Mouse (Mus musculus) myocyte (in vitro differentiated cells): ENCODE measurements at regions not wholly inside any gene's neighbourhood (a gene's known extent, or its start where the extent isn't known, plus 50 kb on each side); places are given as distances from the start of the nearest gene placed in this dataset.

ENCODE experiments used
- H3K27me3 ChIP-seq: one replicate; pipeline ENCODE4 v1.6.1; 2011; ENCODE audit not compliant: control insufficient read depth, insufficient read depth, insufficient read length
- H3K36me3 ChIP-seq: one replicate; pipeline ENCODE4 v1.6.1; 2011; ENCODE audit not compliant: control insufficient read depth, insufficient read depth
- H3K4me2 ChIP-seq: one replicate; pipeline ENCODE4 v1.6.1; 2011; ENCODE audit warnings: low read depth, control low read depth
- H3K4me3 ChIP-seq: one replicate; pipeline ENCODE4 v1.5.1; 2011; ENCODE audit warnings: mild to moderate bottlenecking, control low read depth, moderate library complexity
- H3K79me2 ChIP-seq: one replicate; pipeline ENCODE4 v1.6.1; 2011; ENCODE audit not compliant: control insufficient read depth, insufficient read depth
- H3ac ChIP-seq: one replicate; pipeline ENCODE4 v1.6.1; 2011; ENCODE audit not compliant: control insufficient read depth, insufficient read length
- CEBPB ChIP-seq: IDR thresholded peaks from 2 replicates; pipeline ENCODE4 v1.6.1; 2011; ENCODE audit warnings: mild to moderate bottlenecking, moderate library complexity; ENCODE audit not compliant: poor library complexity, insufficient read depth, severe bottlenecking
- E2F4 ChIP-seq: IDR thresholded peaks from one replicate; pipeline ENCODE4 v1.6.1; 2011; ENCODE audit warnings: mild to moderate bottlenecking, control low read depth, moderate library complexity; ENCODE audit not compliant: insufficient read depth
- MAX ChIP-seq: IDR thresholded peaks from one replicate; pipeline ENCODE4 v1.6.1; 2011; ENCODE audit warnings: low read depth, mild to moderate bottlenecking, control low read depth
- MYOD1 ChIP-seq, 3 experiments: IDR thresholded peaks; one replicate each; pipeline ENCODE4 v1.6.1; 2011; ENCODE audit warnings: control low read depth in 2 of 3, low read depth in 2 of 3, mild to moderate bottlenecking in 2 of 3, moderate library complexity in 1 of 3; ENCODE audit not compliant: insufficient read length in 2 of 3, control insufficient read depth in 1 of 3
- MYOG ChIP-seq, 3 experiments: IDR thresholded peaks; one replicate each; pipeline ENCODE4 v1.6.1; 2011; ENCODE audit warnings: control low read depth in 2 of 3, low read depth in 2 of 3, mild to moderate bottlenecking in 2 of 3; ENCODE audit not compliant: insufficient read length in 2 of 3, control insufficient read depth in 1 of 3, insufficient read depth in 1 of 3
- POLR2A ChIP-seq: IDR thresholded peaks from one replicate; pipeline ENCODE4 v1.6.1; 2011; ENCODE audit warnings: low read depth, mild to moderate bottlenecking, control low read depth, moderate library complexity; ENCODE audit not compliant: insufficient read length
- POLR2AphosphoS2 ChIP-seq: IDR thresholded peaks from one replicate; pipeline ENCODE4 v1.6.1; 2011; ENCODE audit warnings: low read depth, control low read depth; ENCODE audit not compliant: insufficient read length
- REST ChIP-seq: IDR thresholded peaks from one replicate; pipeline ENCODE4 v1.6.1; 2011; ENCODE audit warnings: mild to moderate bottlenecking, control low read depth, moderate library complexity; ENCODE audit not compliant: insufficient read depth, insufficient read length
- SRF ChIP-seq: IDR thresholded peaks from one replicate; pipeline ENCODE4 v1.6.1; 2011; ENCODE audit warnings: low read depth; ENCODE audit not compliant: control insufficient read depth, insufficient read length
- TCF12 ChIP-seq: IDR thresholded peaks from one replicate; pipeline ENCODE4 v1.6.1; 2011; ENCODE audit warnings: mild to moderate bottlenecking, control low read depth; ENCODE audit not compliant: poor library complexity, insufficient read depth, severe bottlenecking
- TCF3 ChIP-seq: IDR thresholded peaks from one replicate; pipeline ENCODE4 v1.6.1; 2011; ENCODE audit warnings: low read depth, control low read depth; ENCODE audit not compliant: insufficient read length
- USF1 ChIP-seq: IDR thresholded peaks from one replicate; pipeline ENCODE4 v1.6.1; 2011; ENCODE audit warnings: low read depth, mild to moderate bottlenecking, control low read depth, moderate library complexity

GRCm38 (mm10) chr9:101404034-101404433 lies 152.4 kb upstream of the Ppp2r3a start:
- H3K36me3 ChIP-seq = no peaks in the 10 kb centered on the region
- TF ChIP-seq SRF = no peak
- no peak for TF ChIP-seq POLR2A
- TF ChIP-seq REST = no peak
- no peak for TF ChIP-seq CEBPB
- no peak for TF ChIP-seq TCF3
- no peak for TF ChIP-seq POLR2AphosphoS2
- TF ChIP-seq USF1 = no peak
- TF ChIP-seq MYOD1 (IDR thresholded peaks at IDR 0.05; ENCODE audit: control insufficient read depth in 1 of 3, insufficient read length in 2 of 3, low read depth in 2 of 3) = no peak
- no peak for TF ChIP-seq MYOG (IDR thresholded peaks at IDR 0.05; ENCODE audit: control insufficient read depth in 1 of 3, insufficient read depth in 1 of 3, insufficient read length in 2 of 3, low read depth in 2 of 3)
- TF ChIP-seq MAX = no peak
- TF ChIP-seq E2F4 = no peak
- TF ChIP-seq TCF12 = no peak
- H3K79me2 ChIP-seq = no peaks in the 10 kb centered on the region
- H3K27me3 ChIP-seq = peaks cover 12% of the 10 kb centered on the region
- H3K4me3 ChIP-seq = no peak overlapping the region
- no peak overlapping the region for H3K4me2 ChIP-seq
- no peak overlapping the region for H3ac ChIP-seq

- Histone ChIP-seq H3K4me2 (no peak overlapping the region), H3K36me3 (no peaks in the 10 kb centered on the region), H3K79me2 (no peaks in the 10 kb centered on the region), H3K4me3 (no peak overlapping the region), H3ac (no peak overlapping the region), H3K27me3 (peaks cover 12% of the 10 kb centered on the region)
- TF ChIP-seq REST (no peak), MYOD1 (IDR thresholded peaks at IDR 0.05; ENCODE audit: control insufficient read depth in 1 of 3, insufficient read length in 2 of 3, low read depth in 2 of 3) (no peak), USF1 (no peak), POLR2AphosphoS2 (no peak), TCF3 (no peak), MYOG (IDR thresholded peaks at IDR 0.05; ENCODE audit: control insufficient read depth in 1 of 3, insufficient read depth in 1 of 3, insufficient read length in 2 of 3, low read depth in 2 of 3) (no peak), MAX (no peak), TCF12 (no peak), CEBPB (no peak), E2F4 (no peak), SRF (no peak), POLR2A (no peak)
These were observed 151.1 kb upstream of the Ppp2r3a start for GRCm38 (mm10) chr9:101402544-101403194.

DNA sequence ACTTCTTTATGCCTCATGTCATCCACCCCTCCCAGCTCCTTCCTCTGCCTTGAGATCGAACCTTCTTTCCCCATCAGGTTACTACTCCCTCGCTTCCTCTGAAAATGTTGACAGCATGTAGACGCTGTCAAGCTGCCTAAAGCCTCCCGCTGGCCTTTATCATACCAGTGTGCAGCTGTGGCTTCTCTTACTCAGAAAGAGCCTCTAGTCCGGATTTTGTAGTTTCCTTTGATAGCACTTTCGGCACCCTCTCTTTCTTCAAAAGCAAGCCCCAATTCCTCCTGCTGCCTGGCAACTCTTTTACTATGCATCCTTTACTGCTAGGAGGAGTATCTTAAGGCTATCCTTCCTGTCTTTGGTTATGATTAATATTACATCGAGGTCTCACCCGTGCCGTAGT lies 149.8 kb upstream of the Ppp2r3a start:
- peaks cover 12% of the 10 kb centered on the region for H3K27me3 ChIP-seq
- no peaks in the 10 kb centered on the region for H3K36me3 ChIP-seq
- TF ChIP-seq E2F4 = no peak
- TF ChIP-seq TCF12 = no peak
- TF ChIP-seq USF1 = no peak
- no peak for TF ChIP-seq REST
- TF ChIP-seq CEBPB = no peak
- no peak for TF ChIP-seq POLR2A
- no peak for TF ChIP-seq MAX
- TF ChIP-seq TCF3 = no peak
- TF ChIP-seq SRF = no peak
- TF ChIP-seq MYOD1 (IDR thresholded peaks at IDR 0.05; ENCODE audit: control insufficient read depth in 1 of 3, insufficient read length in 2 of 3, low read depth in 2 of 3) = no peak
- TF ChIP-seq MYOG (IDR thresholded peaks at IDR 0.05; ENCODE audit: control insufficient read depth in 1 of 3, insufficient read depth in 1 of 3, insufficient read length in 2 of 3, low read depth in 2 of 3) = no peak
- no peak for TF ChIP-seq POLR2AphosphoS2
- H3K4me3 ChIP-seq = no peak overlapping the region
- H3ac ChIP-seq = no peak overlapping the region
- no peaks in the 10 kb centered on the region for H3K79me2 ChIP-seq
- H3K4me2 ChIP-seq = no peak overlapping the region

- H3K36me3 ChIP-seq = no peaks in the 10 kb centered on the region
- H3K79me2 ChIP-seq = no peaks in the 10 kb centered on the region
- H3ac ChIP-seq = no peak overlapping the region
- no peak overlapping the region for H3K4me3 ChIP-seq
- H3K27me3 ChIP-seq = peaks cover 12% of the 10 kb centered on the region
- H3K4me2 ChIP-seq = no peak overlapping the region
- TF ChIP-seq MYOG (IDR thresholded peaks at IDR 0.05; ENCODE audit: control insufficient read depth in 1 of 3, insufficient read depth in 1 of 3, insufficient read length in 2 of 3, low read depth in 2 of 3) (no peak), MAX (no peak), REST (no peak), CEBPB (no peak), MYOD1 (IDR thresholded peaks at IDR 0.05; ENCODE audit: control insufficient read depth in 1 of 3, insufficient read length in 2 of 3, low read depth in 2 of 3) (no peak), POLR2AphosphoS2 (no peak), TCF3 (no peak), TCF12 (no peak), SRF (no peak), USF1 (no peak), E2F4 (no peak), POLR2A (no peak)
These were observed 147.3 kb upstream of the Ppp2r3a start for GRCm38 (mm10) chr9:101398858-101399257.
